Mouse (Mus musculus) layer of hippocampus, adult 8-10 months (tissue): Measurements from ENCODE around the gene Tars2. TPM values are rescaled to one million over a fixed set of nuclear protein-coding genes. Genes with fewer than 3 reads are reported as not detected.
A peak's percentile ranks its signal among the peaks of the same experiment; 100 is the strongest.

Experiments used
- DNase-seq, 2 experiments: peaks; one replicate each; pipeline ENCODE4 v3.0.0; 2022; ENCODE audit warnings: low spot score in 2 of 2
- total RNA-seq, 4 experiments: library from RNA; stranded (reverse); gene quantifications; 2 replicates each; pipeline ENCODE4 v1.2.4; 2022

Tars2 gene
- total RNA-seq, 4 experiments from 2014 or later, result 36.5 to 52.9 (median 41.8) TPM

DNA sequence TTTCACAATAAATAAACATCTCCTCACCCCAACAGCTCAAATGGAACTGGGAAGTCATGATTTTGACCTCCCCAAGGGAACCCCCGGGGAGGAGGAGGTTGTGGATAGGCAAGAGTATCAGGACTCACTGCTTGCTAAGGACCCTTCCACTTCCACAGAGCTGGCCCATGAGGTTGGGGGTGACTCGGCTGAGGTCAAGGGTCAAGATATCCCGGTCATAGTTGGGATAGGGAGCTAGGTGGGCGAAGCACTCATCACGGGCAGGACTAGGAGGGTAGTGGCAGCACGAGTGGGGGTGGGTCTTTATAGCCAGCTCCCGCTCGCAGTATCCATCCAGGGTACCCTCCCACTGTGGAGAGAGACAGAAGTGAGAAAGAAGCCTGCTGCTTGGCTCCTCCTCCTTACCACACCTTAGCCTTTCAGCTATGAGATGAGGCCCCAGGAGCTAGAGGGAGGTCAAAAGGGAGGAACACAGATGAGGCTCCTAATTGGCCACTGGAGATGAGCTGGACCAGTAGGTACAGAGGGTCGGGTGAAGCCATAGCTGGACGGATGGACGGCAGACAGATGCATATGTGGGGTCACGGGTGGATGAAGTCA, 24.8 kb downstream of the Tars2 start:
- no peak for DNase-seq

DNA sequence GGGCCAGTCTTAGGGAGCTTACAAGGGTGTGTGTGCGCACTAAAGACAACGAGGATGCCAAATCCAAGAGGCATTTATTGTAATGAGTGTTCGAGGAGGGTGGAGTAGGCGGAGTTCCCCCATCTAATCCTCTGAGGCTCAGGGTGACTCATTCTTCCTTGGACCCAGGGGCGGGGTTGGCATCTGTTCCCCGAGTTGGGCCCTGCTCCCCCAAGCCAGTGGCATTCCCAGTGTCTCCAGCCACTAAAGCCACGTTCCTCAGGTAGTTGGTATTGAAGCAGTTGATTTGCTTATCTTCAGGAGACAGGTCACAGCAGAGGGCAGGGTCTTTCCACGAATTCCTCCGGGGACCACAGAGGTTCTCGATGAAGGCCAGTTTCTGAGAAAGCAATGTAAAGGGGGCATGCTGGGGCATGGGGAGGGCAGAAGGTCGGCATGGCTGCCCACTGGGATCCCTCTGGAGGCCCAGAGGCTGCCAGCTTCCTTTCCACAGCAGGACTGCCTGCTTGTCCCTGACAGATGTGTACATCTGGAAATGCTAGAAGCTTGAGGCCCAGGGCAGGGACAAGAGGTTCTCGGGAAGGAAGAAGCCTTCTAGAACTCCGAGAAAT, 25.8 kb downstream of the Tars2 start:
- no peak for DNase-seq

DNA sequence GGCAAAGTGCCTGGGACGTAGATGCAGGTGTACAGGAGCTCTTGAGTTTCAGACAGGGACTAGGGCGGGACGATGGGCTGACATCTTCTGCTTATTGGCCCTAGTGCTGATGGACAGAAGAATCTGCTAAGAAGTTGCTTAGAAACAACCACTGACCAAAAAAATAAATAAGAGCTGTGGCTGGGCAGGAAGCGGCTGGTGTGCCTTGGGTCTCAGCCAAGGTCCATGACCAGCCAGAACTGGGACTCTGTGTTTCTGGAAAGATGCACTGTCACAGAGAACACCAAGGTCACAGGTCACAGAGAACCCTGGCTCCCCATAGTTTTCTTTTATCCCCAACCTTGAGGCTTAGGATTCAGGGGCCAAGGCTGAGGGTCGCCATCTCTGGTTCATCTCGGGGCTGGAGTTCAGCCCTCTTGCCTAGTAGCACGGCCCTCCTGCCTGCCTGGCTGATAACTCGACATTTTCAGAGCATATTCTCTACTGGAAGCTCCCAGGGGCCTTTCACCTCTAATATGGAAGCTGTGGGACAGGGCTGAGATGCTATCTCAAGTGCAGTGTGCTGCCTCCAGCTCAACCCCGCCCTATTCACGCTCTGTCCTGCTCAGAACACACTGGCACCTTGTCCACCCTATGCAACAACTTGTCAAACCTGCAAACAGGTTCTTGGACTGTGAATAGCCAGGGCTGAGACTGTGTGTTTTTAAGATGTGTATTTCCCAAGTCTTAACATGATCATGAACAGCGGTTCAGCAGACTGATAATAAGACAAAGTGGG, 27.1 kb downstream of the Tars2 start:
- DNase-seq, result no peak

DNA sequence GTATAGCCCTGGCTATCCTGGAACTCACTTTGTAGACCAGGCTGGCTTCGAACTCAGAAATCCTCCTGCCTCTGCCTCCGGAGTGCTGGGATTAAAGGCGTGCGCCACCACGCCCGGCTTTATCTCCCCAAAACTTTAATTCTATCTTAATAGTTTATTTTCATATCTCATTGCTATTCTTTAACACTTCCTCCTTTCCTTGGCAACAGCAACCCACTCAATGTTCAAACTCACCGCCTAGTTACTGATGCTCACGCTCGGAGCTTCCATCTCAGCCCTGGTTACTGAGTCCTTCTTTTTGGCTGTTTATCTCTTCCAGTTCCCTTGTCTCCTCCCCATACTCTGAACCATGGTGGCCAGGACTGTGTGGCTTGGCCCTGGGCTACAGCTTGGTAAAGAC, 27.7 kb downstream of the Tars2 start:
- DNase-seq, result no peak

- no peak for DNase-seq
Measured at GRCm38 (mm10) chr3:95731802-95732201, 28.2 kb downstream of the Tars2 start.

GRCm38 (mm10) chr3:95730431-95730830, 29.6 kb downstream of the Tars2 start:
- no peak for DNase-seq

GRCm38 (mm10) chr3:95728906-95729305, 31.1 kb downstream of the Tars2 start:
- DNase-seq, result no peak

- no peak for DNase-seq
Measured at GRCm38 (mm10) chr3:95726696-95727358, 33.2 kb downstream of the Tars2 start.

DNA sequence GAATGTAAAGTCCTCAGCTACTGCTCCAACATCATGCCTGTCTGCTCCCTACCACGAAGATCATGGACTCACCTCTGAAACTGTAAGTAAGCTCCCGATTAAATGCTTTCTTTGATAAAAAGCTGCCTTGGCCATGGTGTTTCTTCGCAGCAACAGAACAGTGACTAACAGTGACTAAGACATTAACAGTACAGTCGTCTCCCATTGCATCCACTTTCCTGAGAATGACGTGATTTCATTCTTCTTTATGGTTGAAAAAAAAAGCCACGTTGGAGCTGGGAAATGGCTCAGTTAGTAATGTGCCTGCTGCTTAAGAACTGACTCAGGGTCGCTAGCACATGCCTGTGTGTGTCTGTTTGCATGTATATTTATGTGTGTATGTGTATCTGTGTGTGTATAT, 34.1 kb downstream of the Tars2 start:
- no peak for DNase-seq

GRCm38 (mm10) chr3:95722386-95722785, 37.6 kb downstream of the Tars2 start:
- no peak for DNase-seq

DNA sequence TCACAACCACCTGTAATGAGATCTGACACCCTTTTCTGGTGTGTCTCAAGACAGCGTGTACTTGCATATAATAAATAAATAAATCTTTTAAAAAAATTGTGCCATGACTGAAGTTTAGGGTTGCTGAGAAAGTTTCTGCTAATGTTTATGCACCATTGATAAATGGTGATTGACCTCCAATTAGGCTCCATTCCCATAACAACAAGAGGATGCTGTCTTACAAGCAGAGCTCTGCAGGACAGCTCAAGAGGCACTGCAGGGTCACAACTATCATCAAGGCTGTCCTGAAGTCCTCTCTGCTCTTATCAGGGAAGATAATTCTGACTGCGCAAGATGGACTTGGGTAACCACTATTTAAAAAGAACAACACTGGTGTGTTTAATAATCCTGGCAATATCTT, 41.9 kb downstream of the Tars2 start:
- no peak for DNase-seq

GRCm38 (mm10) chr3:95716075-95716474, 43.9 kb downstream of the Tars2 start:
- DNase-seq, result no peak

- DNase-seq, result no peak
Measured at GRCm38 (mm10) chr3:95709967-95710366, 50.0 kb downstream of the Tars2 start.

GRCm38 (mm10) chr3:95709044-95709443, 51.0 kb downstream of the Tars2 start:
- no peak for DNase-seq

DNA sequence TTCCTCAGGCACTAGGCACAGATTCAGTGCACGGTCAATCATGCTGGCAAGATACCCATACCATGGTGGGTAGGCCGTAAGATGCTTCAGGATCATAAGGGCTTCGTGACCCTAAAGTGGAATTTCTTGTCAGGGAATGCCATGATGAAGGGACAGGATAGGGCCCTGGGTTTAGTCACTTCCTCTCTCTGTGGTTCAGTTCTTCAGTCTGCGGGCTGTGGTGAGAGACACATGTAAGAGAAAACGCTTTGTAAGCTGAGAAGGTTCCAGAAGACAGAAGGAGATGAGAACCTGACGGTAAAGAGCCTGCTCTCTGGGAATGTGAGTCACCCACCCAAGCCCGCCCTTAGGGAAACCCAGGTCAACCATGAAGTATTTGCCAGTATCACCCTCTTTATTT, 52.5 kb downstream of the Tars2 start:
- no peak for DNase-seq

GRCm38 (mm10) chr3:95706273-95706672, 53.7 kb downstream of the Tars2 start:
- no peak for DNase-seq

GRCm38 (mm10) chr3:95704612-95705011, 55.4 kb downstream of the Tars2 start:
- DNase-seq, result no peak

DNA sequence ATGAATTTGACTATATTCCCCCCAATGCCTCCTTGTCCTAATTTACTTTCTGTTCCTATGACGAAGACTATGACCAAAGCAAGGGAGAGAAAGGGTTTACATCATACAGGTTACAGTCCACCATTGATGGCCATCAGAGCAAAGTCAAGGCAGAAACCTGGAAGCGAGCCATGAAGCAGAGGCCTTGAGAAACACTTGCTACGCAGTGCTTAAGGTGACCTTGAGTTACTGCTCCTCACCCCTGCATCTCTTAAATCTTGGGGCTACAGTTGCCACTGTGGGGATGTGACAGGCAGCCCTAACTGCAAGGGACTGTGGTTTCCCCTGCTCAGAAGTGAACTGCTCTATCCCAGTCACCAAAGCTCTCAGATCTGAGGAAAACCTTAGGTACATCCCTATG, 56.7 kb downstream of the Tars2 start:
- no peak for DNase-seq

DNA sequence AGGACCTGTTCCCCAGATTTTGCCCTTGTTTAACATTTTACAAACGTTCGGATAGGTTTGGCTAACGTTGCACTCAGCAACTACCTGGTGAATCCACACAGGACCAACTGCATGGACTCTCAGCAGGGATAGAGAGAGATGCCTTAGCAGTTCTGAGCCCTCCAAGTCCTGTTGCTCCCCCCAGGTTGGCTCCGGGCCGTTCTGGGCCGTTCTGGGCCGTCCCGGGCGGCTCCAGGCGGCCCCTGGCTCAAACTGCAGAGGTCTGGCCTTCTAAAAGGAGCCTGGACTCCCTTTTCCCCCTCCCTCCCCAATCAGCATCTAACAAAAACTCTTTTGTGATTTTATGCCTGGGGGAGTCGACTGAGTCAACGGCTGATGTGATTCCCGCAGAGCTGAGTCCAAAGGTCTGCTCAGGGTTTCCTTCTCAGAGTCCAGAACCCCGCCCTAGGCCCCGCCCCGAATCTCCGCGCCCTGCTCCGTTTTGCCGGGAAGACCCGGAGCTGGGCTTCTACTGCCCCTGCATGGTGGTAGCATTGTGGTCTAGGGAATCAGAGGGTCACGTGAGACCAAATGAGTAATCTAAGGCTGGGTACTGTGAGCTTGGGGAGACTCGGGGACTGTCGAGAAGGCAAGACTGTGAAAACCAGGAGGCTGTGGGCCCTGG, 58.0 kb downstream of the Tars2 start:
- peak; percentile 50 to 66 for DNase-seq

DNA sequence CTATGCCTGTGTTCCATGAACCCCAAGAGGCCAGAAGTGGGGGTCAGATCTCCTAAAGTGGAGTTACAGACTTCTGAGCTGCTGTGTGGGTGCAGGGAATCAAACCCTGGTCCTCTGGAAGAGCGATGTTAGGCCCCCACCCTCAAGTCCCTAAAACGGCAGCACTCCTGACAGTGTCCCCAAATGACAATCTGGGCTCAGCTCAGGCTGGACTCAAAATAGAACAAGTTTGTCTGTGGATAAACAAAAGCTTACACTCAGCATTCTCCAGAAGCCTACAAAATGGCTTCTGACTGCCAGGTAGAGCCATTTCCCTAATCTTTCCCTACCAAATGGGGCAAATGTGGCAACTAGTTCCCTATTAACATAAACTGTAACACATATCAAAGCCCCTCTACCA, 58.9 kb downstream of the Tars2 start:
- DNase-seq, result no peak

GRCm38 (mm10) chr3:95700233-95700681, 59.7 kb downstream of the Tars2 start:
- DNase-seq, result no peak

GRCm38 (mm10) chr3:95698286-95698685, 61.7 kb downstream of the Tars2 start:
- no peak for DNase-seq
